Mouse (Mus musculus) stomach, embryonic 14.5 days (tissue): Measurements from ENCODE around the gene Pebp1. TPM values are rescaled to one million over a fixed set of nuclear protein-coding genes. Genes with fewer than 3 reads are reported as not detected.
A peak's percentile ranks its signal among the peaks of the same experiment; 100 is the strongest.

Experiments used
- ATAC-seq: fragments of 200-750 bp; cut with Nextera tagmentation; 2 replicates; pipeline ENCODE4 v1.8.0; 2017; ENCODE audit warnings: low read depth, moderate TSS enrichment; ENCODE audit not compliant: insufficient number of reproducible peaks, insufficient read depth, low FRiP score
- H3K27ac ChIP-seq: fragments of 300-500 bp; sonication (generic); 2 replicates; pipeline ENCODE4 v1.5.1; 2014; ENCODE audit warnings: mild to moderate bottlenecking, low read length, moderate library complexity, mixed read lengths
- H3K27me3 ChIP-seq: fragments of 300-500 bp; sonication (generic); 2 replicates; pipeline ENCODE4 v1.6.1; 2014; ENCODE audit warnings: low read length, control low read depth, mixed read lengths; ENCODE audit not compliant: control insufficient read depth, insufficient read depth
- H3K36me3 ChIP-seq: fragments of 300-500 bp; sonication (generic); 2 replicates; pipeline ENCODE4 v1.6.1; 2014; ENCODE audit warnings: mild to moderate bottlenecking, control low read depth, low read length, moderate library complexity, mixed read lengths; ENCODE audit not compliant: control insufficient read depth, insufficient read depth
- H3K4me1 ChIP-seq: fragments of 300-500 bp; sonication (generic); 2 replicates; pipeline ENCODE4 v1.6.1; 2014; ENCODE audit warnings: low read length, control low read depth, mixed read lengths; ENCODE audit not compliant: control insufficient read depth, insufficient read depth
- H3K4me2 ChIP-seq: fragments of 300-500 bp; sonication (generic); replicated peaks from 2 replicates; pipeline ENCODE4 v1.6.1; 2014; ENCODE audit warnings: low read depth, low read length, control low read depth
- H3K4me3 ChIP-seq: fragments of 300-500 bp; sonication (generic); 2 replicates; pipeline ENCODE4 v1.5.1; 2014; ENCODE audit warnings: low read depth, low read length, control low read depth
- H3K9ac ChIP-seq: fragments of 300-500 bp; sonication (generic); replicated peaks from 2 replicates; pipeline ENCODE4 v1.6.1; 2014; ENCODE audit warnings: low read depth, mild to moderate bottlenecking, control low read depth, low read length, moderate library complexity, mixed read lengths
- H3K9me3 ChIP-seq: fragments of 300-500 bp; sonication (generic); 2 replicates; pipeline ENCODE4 v1.6.1; 2016; ENCODE audit warnings: low read depth, low read length, control low read depth; ENCODE audit not compliant: control insufficient read depth
- WGBS: fragments of 180-500 bp; shearing (Covaris S2); extraction: QIAGEN DNeasy Blood & Tissue Kit; methylation state at CpG from one replicate; pipeline ENCODE4 v1.1.7; 2014; 5-methylcytosine and 5-hydroxymethylcytosine counted together
- polyA plus RNA-seq: library from polyadenylated mRNA; unstranded; fragments of >200 nt; fragmentation: Nextera tagmentation; extraction: Ambion mirVana; gene quantifications from 2 replicates; pipeline ENCODE4 v1.2.1, GENCODE M21; 2014

Pebp1 gene
- polyA plus RNA-seq, 1 experiment from 2014 or later: 729 TPM

GRCm38 (mm10) chr5:117242671-117243478 lies 44.5 kb downstream of the Pebp1 start:
- Histone ChIP-seq H3K4me2 (peak overlapping the region; percentile 35), H3K4me3 (peak overlapping the region; percentile 20; the same call in 1 of the 2 replicates), H3K9ac (no peak overlapping the region), H3K36me3 (no peaks in the 10 kb centered on the region), H3K27ac (no peak overlapping the region), H3K4me1 (no peaks in the 10 kb centered on the region), H3K9me3 (no peaks in the 10 kb centered on the region), H3K27me3 (no peaks in the 10 kb centered on the region)
- no peak; the same call in 1 of the 2 replicates for ATAC-seq
- 41% methylated on average over 22 of the region's 22 CpGs for WGBS

GRCm38 (mm10) chr5:117241935-117242531 lies 45.4 kb downstream of the Pebp1 start:
- no peaks in the 10 kb centered on the region for H3K36me3 ChIP-seq
- H3K9ac ChIP-seq: no peak overlapping the region
- WGBS: 76% methylated on average over 16 of the region's 16 CpGs
- H3K4me2 ChIP-seq: peak overlapping the region; percentile 63; the same call in 1 of the 2 replicates
- ATAC-seq: no peak
- no peak overlapping the region for H3K27ac ChIP-seq
- no peaks in the 10 kb centered on the region for H3K27me3 ChIP-seq
- H3K4me3 ChIP-seq: no peak overlapping the region; the same call in 1 of the 2 replicates
- H3K9me3 ChIP-seq: no peaks in the 10 kb centered on the region
- H3K4me1 ChIP-seq: no peaks in the 10 kb centered on the region

GRCm38 (mm10) chr5:117240761-117241322 lies 46.6 kb downstream of the Pebp1 start:
- peak overlapping the region; percentile 59; the same call in 1 of the 2 replicates for H3K27ac ChIP-seq
- WGBS: 8% methylated on average over 32 of the region's 32 CpGs

GRCm38 (mm10) chr5:117240321-117240731 lies 47.1 kb downstream of the Pebp1 start:
- Histone ChIP-seq H3K27me3 (no peaks in the 10 kb centered on the region), H3K27ac (peak overlapping the region; percentile 59; the same call in 1 of the 2 replicates), H3K36me3 (no peaks in the 10 kb centered on the region), H3K4me1 (no peaks in the 10 kb centered on the region), H3K4me2 (peak overlapping the region; percentile 63), H3K9me3 (no peaks in the 10 kb centered on the region), H3K9ac (no peak overlapping the region; the same call in 1 of the 2 replicates), H3K4me3 (peak overlapping the region; percentile 42)
- 15% methylated on average over 12 of the region's 12 CpGs for WGBS
- no peak for ATAC-seq

More at GRCm38 (mm10) chr5:117240761-117241322, 46.6 kb downstream of the Pebp1 start:
- Histone ChIP-seq H3K9me3 (no peaks in the 10 kb centered on the region), H3K4me3 (peak overlapping the region; percentile 42), H3K4me1 (no peaks in the 10 kb centered on the region), H3K9ac (no peak overlapping the region; the same call in 1 of the 2 replicates), H3K4me2 (peak overlapping the region; percentile 63), H3K27me3 (no peaks in the 10 kb centered on the region), H3K36me3 (no peaks in the 10 kb centered on the region)
- ATAC-seq: 0 out of 2 replicates have a peak, but pooled peaks have one; percentile 37

- no peak overlapping the region for H3K27ac ChIP-seq
- H3K4me1 ChIP-seq: no peaks in the 10 kb centered on the region
- no peak overlapping the region for H3K9ac ChIP-seq
- no peaks in the 10 kb centered on the region for H3K27me3 ChIP-seq
- H3K36me3 ChIP-seq: no peaks in the 10 kb centered on the region
- no peaks in the 10 kb centered on the region for H3K9me3 ChIP-seq
- H3K4me2 ChIP-seq: no peak overlapping the region
- no peak for ATAC-seq
- 53% methylated on average over 4 of the region's 4 CpGs for WGBS
- no peak overlapping the region for H3K4me3 ChIP-seq
Measured at GRCm38 (mm10) chr5:117239106-117239505, 48.3 kb downstream of the Pebp1 start.

GRCm38 (mm10) chr5:117236540-117236939 lies 50.9 kb downstream of the Pebp1 start:
- Histone ChIP-seq H3K9ac (no peak overlapping the region), H3K4me2 (no peak overlapping the region), H3K9me3 (no peaks in the 10 kb centered on the region), H3K27ac (no peak overlapping the region), H3K4me1 (no peaks in the 10 kb centered on the region), H3K4me3 (no peak overlapping the region), H3K36me3 (no peaks in the 10 kb centered on the region), H3K27me3 (no peaks in the 10 kb centered on the region)
- 77% methylated on average over 5 of the region's 5 CpGs for WGBS
- no peak for ATAC-seq

Other genes starting within 250 kb of the Pebp1 start
- 41.0 and 47.6 TPM in 2 replicates for gene Suds3, start 171.5 kb downstream of the Pebp1 start, polyA plus RNA-seq
- 22.0 and 24.8 TPM in 2 replicates for gene Taok3, start 167.5 kb downstream of the Pebp1 start, polyA plus RNA-seq
- 10.9 and 14.5 TPM in 2 replicates for gene Vsig10, start 31.5 kb upstream of the Pebp1 start, polyA plus RNA-seq
- gene Wsb2, start 69.7 kb upstream of the Pebp1 start, polyA plus RNA-seq: 40.0 and 53.1 TPM in 2 replicates
- gene Rfc5, start 101.4 kb upstream of the Pebp1 start, polyA plus RNA-seq: 91.7 and 102 TPM in 2 replicates
- gene Ksr2, start 126.4 kb upstream of the Pebp1 start, polyA plus RNA-seq: 0.69 and 0.78 TPM in 2 replicates